Mouse (Mus musculus) inflammation-experienced regulatory T-cells, adult 6 months (primary cell): ENCODE measurements around the gene Rps6ka6. TPM values are rescaled to one million over a fixed set of nuclear protein-coding genes. Genes with fewer than 3 reads are reported as not detected.

Experiments
- ATAC-seq: one replicate; pipeline ENCODE4 v1.8.0; 2017
- polyA plus RNA-seq, 3 experiments: library from polyadenylated mRNA; unstranded; fragments of 100-300 nt; shearing (Covaris generic); gene quantifications; one replicate each; pipeline ENCODE4 v1.2.1; 2017

Rps6ka6 gene
- under 1 TPM in 1 of 3 experiments, not detected in 2; 0.91 TPM for polyA plus RNA-seq

- no peak for ATAC-seq
Measured at GRCm38 (mm10) chrX:111537859-111538258, at the start of gene Rps6ka6. TSS of gene Rps6ka6 (minus strand) at chrX:111537959.

GRCm38 (mm10) chrX:111577044-111577443, 39.3 kb upstream of the Rps6ka6 start:
- ATAC-seq, result no peak

- ATAC-seq, result no peak
Measured at GRCm38 (mm10) chrX:111518206-111518605, 19.6 kb downstream of the Rps6ka6 start.

GRCm38 (mm10) chrX:111463565-111464093, 74.1 kb downstream of the Rps6ka6 start:
- no peak for ATAC-seq

GRCm38 (mm10) chrX:111462833-111463564, 74.8 kb downstream of the Rps6ka6 start:
- no peak for ATAC-seq

GRCm38 (mm10) chrX:111462495-111462832, 75.3 kb downstream of the Rps6ka6 start:
- no peak for ATAC-seq

GRCm38 (mm10) chrX:111462092-111462491, 75.7 kb downstream of the Rps6ka6 start:
- ATAC-seq, result no peak

- no peak for ATAC-seq
Measured at GRCm38 (mm10) chrX:111460166-111460565, 77.6 kb downstream of the Rps6ka6 start.

- no peak for ATAC-seq
Measured at GRCm38 (mm10) chrX:111436571-111436970, 101.2 kb downstream of the Rps6ka6 start.

- no peak for ATAC-seq
Measured at GRCm38 (mm10) chrX:111414775-111415174, 123.0 kb downstream of the Rps6ka6 start.

- no peak for ATAC-seq
Measured at GRCm38 (mm10) chrX:111404816-111405215, 132.9 kb downstream of the Rps6ka6 start.

- no peak for ATAC-seq
Measured at GRCm38 (mm10) chrX:111377020-111377419, 160.7 kb downstream of the Rps6ka6 start.

- ATAC-seq, result no peak
Measured at GRCm38 (mm10) chrX:111374177-111374576, 163.6 kb downstream of the Rps6ka6 start.

Other genes with a start within 250 kb of the Rps6ka6 start
- not detected for gene Hdx, start 159.1 kb upstream of the Rps6ka6 start, polyA plus RNA-seq